Mouse (Mus musculus): ENCODE measurements around the gene Phyhipl. TPM values are rescaled to one million over a fixed set of nuclear protein-coding genes. Genes with fewer than 3 reads are reported as not detected.
A peak's percentile ranks its signal among the peaks of the same experiment; 100 is the strongest.

Phyhipl gene
- polyA plus RNA-seq, 1 experiment from 2014 or later: 2.7 TPM

GRCm38 (mm10) chr10:70540456-70541195 lies 115.1 kb downstream of the Phyhipl start:
- H3K36me3 ChIP-seq (ENCODE audit: control insufficient read depth, insufficient read depth, low read length): no peaks in the 10 kb centered on the region
- H3K27me3 ChIP-seq (replicated peaks; ENCODE audit: control insufficient read depth, insufficient read depth, low read length): no peaks in the 10 kb centered on the region
- 86% methylated on average over 9 of the region's 9 CpGs for WGBS
- no peak for ATAC-seq
- no peak overlapping the region for H3K27ac ChIP-seq (ENCODE audit: low read length)
- no peaks in the 10 kb centered on the region for H3K9me3 ChIP-seq (ENCODE audit: control insufficient read depth, low read length)
- H3K4me2 ChIP-seq (ENCODE audit: low read depth, low read length): no peak overlapping the region
- H3K4me1 ChIP-seq (ENCODE audit: control insufficient read depth, insufficient read depth, low read length): no peaks in the 10 kb centered on the region
- H3K9ac ChIP-seq (ENCODE audit: low read depth, low read length): no peak overlapping the region
- no peak overlapping the region for H3K4me3 ChIP-seq (ENCODE audit: low read length)

- H3K27ac ChIP-seq (ENCODE audit: low read length): no peak overlapping the region
- H3K4me2 ChIP-seq (ENCODE audit: low read depth, low read length): no peak overlapping the region
- H3K27me3 ChIP-seq (replicated peaks; ENCODE audit: control insufficient read depth, insufficient read depth, low read length): no peaks in the 10 kb centered on the region
- ATAC-seq: no peak
- no peak overlapping the region for H3K9ac ChIP-seq (ENCODE audit: low read depth, low read length)
- 93% methylated on average over 9 of the region's 9 CpGs for WGBS
- no peaks in the 10 kb centered on the region for H3K4me1 ChIP-seq (ENCODE audit: control insufficient read depth, insufficient read depth, low read length)
- no peak overlapping the region for H3K4me3 ChIP-seq (ENCODE audit: low read length)
- no peaks in the 10 kb centered on the region for H3K36me3 ChIP-seq (ENCODE audit: control insufficient read depth, insufficient read depth, low read length)
- H3K9me3 ChIP-seq (ENCODE audit: control insufficient read depth, low read length): no peaks in the 10 kb centered on the region
These were observed 116.5 kb downstream of the Phyhipl start for GRCm38 (mm10) chr10:70539251-70539650.

DNA sequence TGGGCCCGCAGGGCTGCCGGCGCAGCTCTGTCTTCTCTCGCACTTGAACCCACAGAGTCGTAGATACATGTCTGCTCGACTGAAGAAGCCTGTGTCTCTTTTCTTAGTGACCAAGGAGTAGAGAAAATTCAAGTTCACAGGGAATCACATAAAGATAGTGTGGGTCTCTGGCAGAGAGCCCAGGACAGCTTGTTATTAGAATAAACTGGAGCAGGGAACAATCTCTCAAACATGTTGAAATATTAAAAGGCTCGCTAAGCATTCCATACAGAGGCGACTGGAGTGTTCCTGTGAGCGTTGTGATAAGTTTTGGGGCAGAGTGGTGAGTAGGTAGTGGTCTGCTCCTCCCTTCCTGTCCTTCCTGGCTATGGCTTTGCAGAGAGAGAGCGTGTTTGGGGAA lies 118.1 kb downstream of the Phyhipl start:
- Histone ChIP-seq H3K4me1 (ENCODE audit: control insufficient read depth, insufficient read depth, low read length) (no peaks in the 10 kb centered on the region), H3K9me3 (ENCODE audit: control insufficient read depth, low read length) (no peaks in the 10 kb centered on the region), H3K4me3 (ENCODE audit: low read length) (no peak overlapping the region), H3K9ac (ENCODE audit: low read depth, low read length) (no peak overlapping the region), H3K36me3 (ENCODE audit: control insufficient read depth, insufficient read depth, low read length) (no peaks in the 10 kb centered on the region), H3K27ac (ENCODE audit: low read length) (no peak overlapping the region), H3K27me3 (replicated peaks; ENCODE audit: control insufficient read depth, insufficient read depth, low read length) (no peaks in the 10 kb centered on the region), H3K4me2 (ENCODE audit: low read depth, low read length) (no peak overlapping the region)
- ATAC-seq: no peak
- 78% methylated on average over 10 of the region's 10 CpGs for WGBS

GRCm38 (mm10) chr10:70535401-70535800 lies 120.4 kb downstream of the Phyhipl start:
- Histone ChIP-seq H3K4me2 (ENCODE audit: low read depth, low read length) (no peak overlapping the region), H3K27ac (ENCODE audit: low read length) (no peak overlapping the region), H3K27me3 (replicated peaks; ENCODE audit: control insufficient read depth, insufficient read depth, low read length) (no peaks in the 10 kb centered on the region), H3K4me1 (ENCODE audit: control insufficient read depth, insufficient read depth, low read length) (no peaks in the 10 kb centered on the region), H3K9me3 (ENCODE audit: control insufficient read depth, low read length) (no peaks in the 10 kb centered on the region), H3K4me3 (ENCODE audit: low read length) (no peak overlapping the region), H3K9ac (ENCODE audit: low read depth, low read length) (no peak overlapping the region), H3K36me3 (ENCODE audit: control insufficient read depth, insufficient read depth, low read length) (no peaks in the 10 kb centered on the region)
- WGBS: 87% methylated on average over 12 of the region's 12 CpGs
- no peak for ATAC-seq

- ATAC-seq: no peak
- no peak overlapping the region for H3K9ac ChIP-seq (ENCODE audit: low read depth, low read length)
- H3K4me1 ChIP-seq (ENCODE audit: control insufficient read depth, insufficient read depth, low read length): peaks cover 2% of the 10 kb centered on the region
- H3K9me3 ChIP-seq (ENCODE audit: control insufficient read depth, low read length): no peaks in the 10 kb centered on the region
- H3K36me3 ChIP-seq (ENCODE audit: control insufficient read depth, insufficient read depth, low read length): no peaks in the 10 kb centered on the region
- H3K4me2 ChIP-seq (ENCODE audit: low read depth, low read length): no peak overlapping the region
- 97% methylated on average over 10 of the region's 10 CpGs for WGBS
- no peaks in the 10 kb centered on the region for H3K27me3 ChIP-seq (replicated peaks; ENCODE audit: control insufficient read depth, insufficient read depth, low read length)
- H3K27ac ChIP-seq (ENCODE audit: low read length): no peak overlapping the region
- H3K4me3 ChIP-seq (ENCODE audit: low read length): no peak overlapping the region
These were observed 121.2 kb downstream of the Phyhipl start for GRCm38 (mm10) chr10:70534571-70534970.

- 87% methylated on average over 12 of the region's 12 CpGs for WGBS
- no peak overlapping the region for H3K4me3 ChIP-seq (ENCODE audit: low read length)
- no peaks in the 10 kb centered on the region for H3K9me3 ChIP-seq (ENCODE audit: control insufficient read depth, low read length)
- H3K36me3 ChIP-seq (ENCODE audit: control insufficient read depth, insufficient read depth, low read length): no peaks in the 10 kb centered on the region
- H3K4me2 ChIP-seq (ENCODE audit: low read depth, low read length): no peak overlapping the region
- no peak overlapping the region for H3K27ac ChIP-seq (ENCODE audit: low read length)
- H3K9ac ChIP-seq (ENCODE audit: low read depth, low read length): no peak overlapping the region
- no peak for ATAC-seq
- peaks cover 5% of the 10 kb centered on the region for H3K4me1 ChIP-seq (ENCODE audit: control insufficient read depth, insufficient read depth, low read length)
- no peaks in the 10 kb centered on the region for H3K27me3 ChIP-seq (replicated peaks; ENCODE audit: control insufficient read depth, insufficient read depth, low read length)
These were observed 121.8 kb downstream of the Phyhipl start for GRCm38 (mm10) chr10:70533986-70534385.

GRCm38 (mm10) chr10:70533301-70533781 lies 122.4 kb downstream of the Phyhipl start:
- H3K9me3 ChIP-seq (ENCODE audit: control insufficient read depth, low read length): no peaks in the 10 kb centered on the region
- WGBS: 81% methylated on average over 8 of the region's 8 CpGs
- no peak overlapping the region for H3K4me3 ChIP-seq (ENCODE audit: low read length)
- no peaks in the 10 kb centered on the region for H3K36me3 ChIP-seq (ENCODE audit: control insufficient read depth, insufficient read depth, low read length)
- no peak overlapping the region for H3K27ac ChIP-seq (ENCODE audit: low read length)
- H3K9ac ChIP-seq (ENCODE audit: low read depth, low read length): no peak overlapping the region
- H3K4me2 ChIP-seq (ENCODE audit: low read depth, low read length): no peak overlapping the region
- peaks cover 5% of the 10 kb centered on the region for H3K4me1 ChIP-seq (ENCODE audit: control insufficient read depth, insufficient read depth, low read length)
- ATAC-seq: no peak
- no peaks in the 10 kb centered on the region for H3K27me3 ChIP-seq (replicated peaks; ENCODE audit: control insufficient read depth, insufficient read depth, low read length)

GRCm38 (mm10) chr10:70532249-70532648 lies 123.5 kb downstream of the Phyhipl start:
- peaks cover 5% of the 10 kb centered on the region for H3K4me1 ChIP-seq (ENCODE audit: control insufficient read depth, insufficient read depth, low read length)
- H3K9ac ChIP-seq (ENCODE audit: low read depth, low read length): no peak overlapping the region
- no peak overlapping the region for H3K4me2 ChIP-seq (ENCODE audit: low read depth, low read length)
- no peak overlapping the region for H3K27ac ChIP-seq (ENCODE audit: low read length)
- no peaks in the 10 kb centered on the region for H3K27me3 ChIP-seq (replicated peaks; ENCODE audit: control insufficient read depth, insufficient read depth, low read length)
- ATAC-seq: no peak
- H3K9me3 ChIP-seq (ENCODE audit: control insufficient read depth, low read length): no peaks in the 10 kb centered on the region
- 78% methylated on average over 9 of the region's 9 CpGs for WGBS
- H3K4me3 ChIP-seq (ENCODE audit: low read length): no peak overlapping the region
- no peaks in the 10 kb centered on the region for H3K36me3 ChIP-seq (ENCODE audit: control insufficient read depth, insufficient read depth, low read length)

DNA sequence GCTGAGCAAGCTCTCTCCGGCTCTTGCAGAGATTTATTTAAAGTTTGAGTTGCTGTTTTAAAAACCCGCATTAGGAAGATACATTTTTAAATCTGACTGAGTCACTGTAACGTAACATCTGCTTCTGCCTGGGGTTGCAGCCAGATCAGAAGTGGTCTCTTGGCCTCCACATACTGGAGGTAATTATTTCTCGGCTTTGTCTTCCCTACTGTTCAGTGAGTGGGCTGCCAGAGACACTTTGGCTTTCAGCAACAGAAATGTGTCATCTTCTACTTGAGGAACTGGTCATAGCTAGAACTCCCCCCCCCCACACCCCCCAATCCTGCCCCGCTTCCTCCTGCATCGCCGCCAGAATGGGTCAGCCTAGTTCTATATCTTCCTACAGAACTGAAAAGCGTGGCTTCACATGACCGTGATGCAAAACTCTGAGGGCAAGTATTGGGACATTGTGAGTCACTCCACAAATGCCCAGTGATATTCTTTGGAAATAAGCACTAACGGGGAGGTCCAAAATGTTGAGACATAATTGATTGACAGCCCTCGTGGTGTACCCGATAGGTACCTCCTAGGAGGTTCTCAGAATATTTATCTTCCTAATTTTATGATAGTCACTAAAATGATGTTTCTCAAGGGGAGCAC lies 125.5 kb downstream of the Phyhipl start:
- H3K27ac ChIP-seq (ENCODE audit: low read length): no peak overlapping the region

More for the DNA sequence above, 125.5 kb downstream of the Phyhipl start:
- Histone ChIP-seq H3K4me1 (ENCODE audit: control insufficient read depth, insufficient read depth, low read length) (peaks cover 5% of the 10 kb centered on the region), H3K9me3 (ENCODE audit: control insufficient read depth, low read length) (no peaks in the 10 kb centered on the region), H3K27me3 (replicated peaks; ENCODE audit: control insufficient read depth, insufficient read depth, low read length) (no peaks in the 10 kb centered on the region), H3K36me3 (ENCODE audit: control insufficient read depth, insufficient read depth, low read length) (no peaks in the 10 kb centered on the region), H3K4me3 (ENCODE audit: low read length) (no peak overlapping the region), H3K9ac (ENCODE audit: low read depth, low read length) (no peak overlapping the region), H3K4me2 (ENCODE audit: low read depth, low read length) (no peak overlapping the region)
- ATAC-seq: peak; percentile 68; the same call in 1 of the 2 replicates
- WGBS: 70% methylated on average over 12 of the region's 12 CpGs
